Mouse (Mus musculus) hindbrain, embryonic 13.5 days (tissue): ENCODE data around the gene Map2k3. TPM values are rescaled to one million over a fixed set of nuclear protein-coding genes. Genes with fewer than 3 reads are reported as not detected.
A peak's percentile ranks its signal among the peaks of the same experiment; 100 is the strongest.

Source experiments
- ATAC-seq: fragments of 200-750 bp; cut with Nextera tagmentation; 2 replicates; pipeline ENCODE4 v1.8.0; 2017; ENCODE audit warnings: moderate TSS enrichment; ENCODE audit not compliant: low FRiP score
- H3K27ac ChIP-seq: fragments of 300-500 bp; sonication (generic); 2 replicates; pipeline ENCODE4 v1.5.1; 2015; ENCODE audit warnings: inconsistent platforms, mild to moderate bottlenecking, moderate library complexity
- H3K27me3 ChIP-seq: fragments of 300-500 bp; sonication (generic); 2 replicates; pipeline ENCODE4 v1.6.1; 2015; ENCODE audit warnings: mild to moderate bottlenecking, inconsistent platforms
- H3K36me3 ChIP-seq: fragments of 300-500 bp; sonication (generic); 2 replicates; pipeline ENCODE4 v1.6.1; 2015; ENCODE audit warnings: mild to moderate bottlenecking, inconsistent platforms
- H3K4me1 ChIP-seq: fragments of 300-500 bp; sonication (generic); replicated peaks from 2 replicates; pipeline ENCODE4 v1.6.1; 2015; ENCODE audit warnings: inconsistent platforms
- H3K4me2 ChIP-seq: fragments of 300-500 bp; sonication (generic); 2 replicates; pipeline ENCODE4 v1.6.1; 2015; ENCODE audit warnings: inconsistent platforms, mild to moderate bottlenecking, moderate library complexity
- H3K4me3 ChIP-seq: fragments of 300-500 bp; sonication (generic); 2 replicates; pipeline ENCODE4 v1.5.1; 2015; ENCODE audit warnings: mild to moderate bottlenecking, inconsistent platforms
- H3K9ac ChIP-seq: fragments of 300-500 bp; sonication (generic); 2 replicates; pipeline ENCODE4 v1.6.1; 2015; ENCODE audit warnings: mild to moderate bottlenecking, inconsistent platforms
- H3K9me3 ChIP-seq: fragments of 300-500 bp; sonication (generic); 2 replicates; pipeline ENCODE4 v1.6.1; 2016; ENCODE audit warnings: inconsistent platforms
- WGBS: fragments of 180-500 bp; shearing (Covaris S2); methylation state at CpG from one replicate; pipeline ENCODE4 v1.1.7; 2015; 5-methylcytosine and 5-hydroxymethylcytosine counted together
- polyA plus RNA-seq: library from polyadenylated mRNA; unstranded; fragments of >200 nt; fragmentation: Nextera tagmentation; extraction: Ambion mirVana; gene quantifications from 2 replicates; pipeline ENCODE4 v1.2.1, GENCODE M21; 2015

Map2k3 gene
- polyA plus RNA-seq, 1 experiment from 2014 or later, result 30.0 TPM

DNA sequence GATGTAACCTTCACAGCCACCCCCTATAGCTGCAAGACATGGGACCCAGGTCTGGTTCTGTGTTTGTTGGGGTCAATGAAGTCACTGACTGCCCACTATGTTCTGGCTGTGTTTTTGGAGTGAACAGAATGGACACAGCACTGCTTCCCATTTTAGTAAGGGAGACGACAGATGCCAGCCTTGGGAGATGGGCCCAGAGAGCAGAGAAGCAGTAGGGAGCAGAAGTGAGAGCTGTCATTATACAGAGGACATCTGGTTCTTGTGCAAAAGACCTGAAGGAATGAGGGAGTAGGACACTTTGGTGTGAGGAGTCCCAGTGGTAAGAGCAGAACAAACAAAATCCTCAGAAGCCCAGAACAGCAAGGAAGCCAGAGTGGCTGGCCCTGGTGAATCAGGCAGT is 22.2 kb upstream of the Map2k3 start:
- no peaks in the 10 kb centered on the region for H3K9me3 ChIP-seq
- no peak overlapping the region for H3K9ac ChIP-seq
- no peak overlapping the region for H3K4me2 ChIP-seq
- peaks cover 22% of the 10 kb centered on the region for H3K36me3 ChIP-seq
- no peak overlapping the region for H3K27ac ChIP-seq
- H3K4me3 ChIP-seq, result no peak overlapping the region
- peaks cover 26% of the 10 kb centered on the region for H3K4me1 ChIP-seq
- WGBS, result 97% methylated on average over 1 of the region's 1 CpGs
- no peak for ATAC-seq
- H3K27me3 ChIP-seq, result no peaks in the 10 kb centered on the region

DNA sequence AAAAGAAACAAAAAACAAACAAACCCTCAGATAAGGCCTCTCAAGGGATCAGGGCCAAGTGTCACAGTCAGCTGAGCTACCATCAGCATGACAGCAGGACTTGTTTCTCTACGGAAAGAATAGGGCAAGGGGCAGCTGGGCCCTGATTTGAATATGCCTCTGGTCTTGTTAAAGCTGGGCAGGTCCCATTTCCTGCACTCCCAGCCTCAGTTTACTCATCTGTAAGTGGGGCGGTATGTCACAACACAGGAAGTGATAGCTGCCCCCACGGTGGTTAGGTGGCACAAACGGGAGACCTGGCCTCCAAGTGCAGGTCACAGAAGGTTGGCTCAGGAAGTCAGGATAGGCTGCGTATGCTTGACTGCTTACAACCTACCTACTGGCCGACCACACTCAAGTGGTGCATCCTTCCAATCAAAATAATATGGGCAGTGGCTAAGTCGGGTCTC is 19.3 kb upstream of the Map2k3 start:
- H3K9me3 ChIP-seq, result no peaks in the 10 kb centered on the region
- H3K9ac ChIP-seq, result peak overlapping the region; percentile 87
- H3K36me3 ChIP-seq, result no peaks in the 10 kb centered on the region
- peak overlapping the region; percentile 84 for H3K4me2 ChIP-seq
- 35% methylated on average over 7 of the region's 7 CpGs for WGBS
- no peak for ATAC-seq
- H3K4me3 ChIP-seq, result peak overlapping the region; percentile 69
- H3K4me1 ChIP-seq, result peaks cover 32% of the 10 kb centered on the region
- no peak overlapping the region for H3K27ac ChIP-seq
- no peaks in the 10 kb centered on the region for H3K27me3 ChIP-seq

DNA sequence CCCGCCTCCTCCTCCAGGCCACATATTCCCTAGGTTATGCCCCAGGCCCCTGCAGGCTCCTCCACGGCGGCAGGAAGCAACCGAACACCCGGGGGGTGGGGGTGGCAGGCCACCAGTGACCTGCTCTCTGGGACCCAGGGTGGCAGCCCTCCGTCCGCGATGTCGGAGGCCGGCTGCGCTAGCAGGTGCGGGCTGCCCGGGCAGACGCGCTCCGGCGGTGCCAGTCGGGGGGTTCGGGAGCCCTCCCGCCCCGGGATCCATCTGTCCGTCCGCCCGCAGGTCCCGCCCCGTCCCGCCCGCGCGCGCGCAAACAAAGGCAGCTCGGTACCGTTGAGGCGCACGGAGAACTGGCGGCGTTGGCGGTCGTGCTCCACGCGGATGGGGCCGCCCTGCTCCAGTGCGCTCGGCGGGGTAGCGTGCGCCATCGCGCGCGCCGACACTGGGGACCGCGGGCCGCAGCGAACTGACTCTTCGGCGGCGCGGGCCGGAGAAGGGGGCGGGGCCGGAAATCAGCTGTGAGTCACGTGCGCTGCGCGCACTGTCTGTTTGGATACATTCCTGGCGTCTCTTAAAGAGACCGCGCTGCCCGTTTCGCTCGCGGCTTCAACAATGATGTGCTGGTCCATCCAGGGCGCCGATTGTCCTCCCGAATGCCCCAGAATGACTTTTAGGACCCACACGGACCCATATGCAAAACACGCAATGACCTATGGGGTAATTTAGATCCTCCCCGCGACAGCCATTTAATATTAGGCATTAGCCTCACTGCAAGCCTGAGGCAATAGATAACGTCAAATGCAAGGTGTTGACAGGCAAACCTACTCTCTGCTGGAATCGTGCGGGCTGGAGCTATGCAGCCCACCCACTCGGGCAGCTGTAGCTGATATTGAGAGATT is 18.3 kb upstream of the Map2k3 start:
- Histone ChIP-seq H3K4me2 (peak overlapping the region; percentile 84), H3K27ac (peak overlapping the region; percentile 90), H3K27me3 (no peaks in the 10 kb centered on the region), H3K4me3 (peak overlapping the region; percentile 69), H3K9me3 (no peaks in the 10 kb centered on the region), H3K9ac (peak overlapping the region; percentile 87), H3K4me1 (peaks cover 32% of the 10 kb centered on the region), H3K36me3 (no peaks in the 10 kb centered on the region)
- WGBS, result under 1% methylated on average over 84 of the region's 86 CpGs
- ATAC-seq, result peak; percentile 95

GRCm38 (mm10) chr11:60914491-60914890 is 17.3 kb upstream of the Map2k3 start, which contains the start of gene Natd1:
Gene Natd1, minus strand, starts transcription at chr11:60914750.
- no peaks in the 10 kb centered on the region for H3K27me3 ChIP-seq
- no peaks in the 10 kb centered on the region for H3K36me3 ChIP-seq
- peak within 1 kb of the TSS; percentile 87 for H3K9ac ChIP-seq
- H3K9me3 ChIP-seq, result no peaks in the 10 kb centered on the region
- no peak for ATAC-seq
- peak within 1 kb of the TSS; percentile 69 for H3K4me3 ChIP-seq
- WGBS, result 38% methylated on average over 7 of the region's 7 CpGs
- peak within 1 kb of the TSS; percentile 90 for H3K27ac ChIP-seq
- H3K4me1 ChIP-seq, result peaks cover 32% of the 10 kb centered on the region
- H3K4me2 ChIP-seq, result peak within 1 kb of the TSS; percentile 69

GRCm38 (mm10) chr11:60915201-60915600 is 16.6 kb upstream of the Map2k3 start:
- no peaks in the 10 kb centered on the region for H3K9me3 ChIP-seq
- no peak overlapping the region for H3K4me2 ChIP-seq
- no peak overlapping the region for H3K27ac ChIP-seq
- WGBS, result 84% methylated on average over 4 of the region's 4 CpGs
- no peaks in the 10 kb centered on the region for H3K36me3 ChIP-seq
- H3K4me1 ChIP-seq, result peaks cover 32% of the 10 kb centered on the region
- ATAC-seq, result no peak
- H3K27me3 ChIP-seq, result no peaks in the 10 kb centered on the region
- no peak overlapping the region for H3K9ac ChIP-seq
- H3K4me3 ChIP-seq, result no peak overlapping the region

DNA sequence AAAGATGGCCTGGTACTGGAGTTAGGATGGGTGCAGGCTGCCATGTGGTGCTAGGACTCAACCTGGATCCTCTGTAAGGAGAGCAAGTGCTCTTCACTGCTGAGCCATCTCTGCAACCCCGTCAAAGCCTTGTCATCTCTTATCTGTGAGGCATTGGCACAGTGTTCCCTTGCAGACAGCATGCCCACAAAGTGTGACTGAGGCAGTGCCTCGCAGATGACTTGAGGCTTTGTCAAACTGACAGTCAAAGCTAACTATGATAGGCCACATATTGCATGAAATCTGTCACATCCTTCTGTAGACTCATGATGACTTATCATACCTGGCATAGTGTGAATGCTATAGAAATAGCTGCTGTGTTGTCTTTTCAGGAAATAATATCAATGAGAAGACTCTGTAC is 11.8 kb upstream of the Map2k3 start:
- Histone ChIP-seq H3K36me3 (peaks cover 7% of the 10 kb centered on the region), H3K4me1 (peaks cover 2% of the 10 kb centered on the region), H3K9ac (no peak overlapping the region), H3K27me3 (no peaks in the 10 kb centered on the region), H3K9me3 (no peaks in the 10 kb centered on the region), H3K27ac (no peak overlapping the region), H3K4me2 (no peak overlapping the region), H3K4me3 (no peak overlapping the region)
- 79% methylated on average over 2 of the region's 2 CpGs for WGBS
- no peak for ATAC-seq

DNA sequence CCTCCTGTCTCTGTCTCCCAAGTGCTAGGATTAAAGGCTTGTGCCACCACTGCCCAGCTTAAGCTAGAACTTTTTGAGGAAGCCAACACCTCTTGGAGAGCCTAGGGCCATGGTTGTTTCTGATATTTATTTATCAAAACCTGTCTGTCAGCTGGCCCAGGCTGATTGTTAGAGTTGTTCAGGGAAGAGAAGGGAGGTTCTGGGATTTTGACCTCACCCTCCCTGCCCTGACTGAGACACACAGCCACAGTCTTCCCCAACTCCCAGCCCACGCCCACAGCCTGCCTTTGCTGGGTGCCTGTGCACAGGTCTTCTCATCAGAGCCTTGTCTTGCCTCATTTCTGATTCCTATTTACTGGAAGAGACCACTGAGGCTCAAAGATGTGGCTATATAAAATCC is 9.6 kb upstream of the Map2k3 start:
- WGBS, result 78% methylated on average over 1 of the region's 1 CpGs
- H3K36me3 ChIP-seq, result peaks cover 7% of the 10 kb centered on the region
- no peak overlapping the region for H3K4me2 ChIP-seq
- no peaks in the 10 kb centered on the region for H3K9me3 ChIP-seq
- H3K27ac ChIP-seq, result no peak overlapping the region
- no peak overlapping the region for H3K9ac ChIP-seq
- H3K27me3 ChIP-seq, result no peaks in the 10 kb centered on the region
- ATAC-seq, result no peak
- H3K4me3 ChIP-seq, result no peak overlapping the region
- peaks cover 4% of the 10 kb centered on the region; the same call in 1 of the 2 replicates for H3K4me1 ChIP-seq

DNA sequence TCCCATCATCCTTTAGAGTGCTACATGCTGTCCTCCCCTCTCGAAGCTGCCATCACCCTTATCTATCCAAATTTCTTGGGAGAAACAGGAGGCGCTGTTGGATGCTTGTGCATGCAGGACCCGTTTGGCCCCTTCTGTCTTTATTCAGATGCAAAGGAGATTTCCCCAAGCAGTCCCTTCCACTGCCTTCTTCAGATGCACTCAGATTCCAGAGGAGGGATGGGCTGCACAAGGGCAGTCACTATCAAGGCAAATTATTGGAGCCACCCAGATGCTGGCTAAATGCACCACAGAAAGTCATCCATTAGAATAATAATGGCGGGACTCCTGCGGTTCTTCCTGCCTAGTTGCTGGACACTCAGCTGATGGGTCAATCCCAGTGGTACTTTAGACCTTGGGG is 8.9 kb upstream of the Map2k3 start:
- WGBS, result 68% methylated on average over 5 of the region's 5 CpGs
- H3K9me3 ChIP-seq, result no peaks in the 10 kb centered on the region

GRCm38 (mm10) chr11:60924498-60924897 is 7.3 kb upstream of the Map2k3 start:
- Histone ChIP-seq H3K4me2 (no peak overlapping the region), H3K4me3 (no peak overlapping the region), H3K27ac (no peak overlapping the region), H3K9me3 (no peaks in the 10 kb centered on the region), H3K4me1 (peaks cover 12% of the 10 kb centered on the region), H3K9ac (no peak overlapping the region), H3K27me3 (no peaks in the 10 kb centered on the region), H3K36me3 (peaks cover 7% of the 10 kb centered on the region)
- 52% methylated on average over 6 of the region's 6 CpGs for WGBS
- ATAC-seq, result no peak

More for the DNA sequence above, 8.9 kb upstream of the Map2k3 start:
- Histone ChIP-seq H3K36me3 (peaks cover 7% of the 10 kb centered on the region), H3K27me3 (no peaks in the 10 kb centered on the region), H3K4me2 (no peak overlapping the region), H3K4me3 (no peak overlapping the region), H3K27ac (no peak overlapping the region), H3K9ac (no peak overlapping the region), H3K4me1 (peaks cover 12% of the 10 kb centered on the region)
- no peak for ATAC-seq

GRCm38 (mm10) chr11:60924981-60925380 is 6.9 kb upstream of the Map2k3 start:
- WGBS, result 86% methylated on average over 1 of the region's 1 CpGs
- H3K9ac ChIP-seq, result no peak overlapping the region
- no peaks in the 10 kb centered on the region for H3K9me3 ChIP-seq
- ATAC-seq, result no peak
- peaks cover 12% of the 10 kb centered on the region for H3K4me1 ChIP-seq
- no peak overlapping the region for H3K4me2 ChIP-seq
- H3K27ac ChIP-seq, result no peak overlapping the region
- H3K27me3 ChIP-seq, result no peaks in the 10 kb centered on the region
- H3K4me3 ChIP-seq, result no peak overlapping the region
- peaks cover 7% of the 10 kb centered on the region for H3K36me3 ChIP-seq

GRCm38 (mm10) chr11:60927264-60927663 is 4.6 kb upstream of the Map2k3 start:
- Histone ChIP-seq H3K9me3 (no peaks in the 10 kb centered on the region), H3K4me1 (peaks cover 21% of the 10 kb centered on the region), H3K27me3 (no peaks in the 10 kb centered on the region), H3K9ac (peak overlapping the region; percentile 51; the same call in 1 of the 2 replicates), H3K4me2 (peak overlapping the region; percentile 53), H3K4me3 (peak overlapping the region; percentile 26), H3K36me3 (no peaks in the 10 kb centered on the region), H3K27ac (peak overlapping the region; percentile 60)
- peak; percentile 77 for ATAC-seq
- 0% methylated on average over 9 of the region's 9 CpGs for WGBS

GRCm38 (mm10) chr11:60930724-60931281 is 1.0 kb upstream of the Map2k3 start:
- WGBS, result 26% methylated on average over 7 of the region's 7 CpGs
- ATAC-seq, result no peak
- Histone ChIP-seq H3K27ac (no peak overlapping the region), H3K4me2 (peak overlapping the region; percentile 84), H3K27me3 (no peaks in the 10 kb centered on the region), H3K4me3 (peak overlapping the region; percentile 81), H3K4me1 (peaks cover 51% of the 10 kb centered on the region), H3K36me3 (peaks cover 5% of the 10 kb centered on the region; the same call in 1 of the 2 replicates), H3K9me3 (no peaks in the 10 kb centered on the region), H3K9ac (peak overlapping the region; percentile 67)
